Mouse (Mus musculus) embryo, embryonic 9.5 days (tissue): ENCODE measurements around the gene Kctd7.

Experiments used
- DNase-seq: peaks from one replicate; pipeline ENCODE4 v3.0.0-alpha.2; 2017; ENCODE audit errors: extremely low spot score

Gene Kctd7

DNA sequence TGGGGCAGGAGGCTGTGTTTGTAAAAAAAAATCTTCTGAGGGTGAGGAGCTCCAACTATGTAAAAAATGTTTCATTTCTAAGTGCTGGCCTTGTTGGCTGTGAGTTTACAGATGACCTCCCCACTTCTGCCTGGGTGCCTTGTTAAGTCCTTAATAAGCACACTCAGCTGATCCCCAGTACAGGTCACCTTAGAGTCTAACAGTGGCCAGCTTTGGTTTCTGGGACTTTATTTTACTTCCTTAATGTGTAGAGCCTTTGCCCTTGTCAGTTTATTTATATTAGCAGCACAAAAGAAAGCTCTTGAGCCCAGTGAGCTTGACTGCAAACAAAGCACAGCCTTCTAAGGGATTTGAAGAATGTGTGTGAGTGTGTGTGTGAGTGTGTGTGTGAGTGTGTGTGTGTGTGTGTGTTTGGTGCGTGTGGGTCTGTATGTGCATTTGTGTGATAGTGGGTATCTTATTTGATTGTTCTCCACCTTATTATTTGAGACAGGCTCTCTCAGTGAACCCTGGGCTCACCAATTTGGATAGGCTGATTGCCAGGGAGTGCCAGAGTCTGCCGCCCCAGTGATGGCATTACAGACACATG, 47.8 kb downstream of the Kctd7 start:
- no peak for DNase-seq

- DNase-seq, result no peak
Observed at GRCm38 (mm10) chr5:130193760-130194159, 49.1 kb downstream of the Kctd7 start.

- DNase-seq, result no peak
Observed at GRCm38 (mm10) chr5:130196307-130196706, 51.6 kb downstream of the Kctd7 start.

GRCm38 (mm10) chr5:130197454-130197853, 52.8 kb downstream of the Kctd7 start:
- no peak for DNase-seq

DNA sequence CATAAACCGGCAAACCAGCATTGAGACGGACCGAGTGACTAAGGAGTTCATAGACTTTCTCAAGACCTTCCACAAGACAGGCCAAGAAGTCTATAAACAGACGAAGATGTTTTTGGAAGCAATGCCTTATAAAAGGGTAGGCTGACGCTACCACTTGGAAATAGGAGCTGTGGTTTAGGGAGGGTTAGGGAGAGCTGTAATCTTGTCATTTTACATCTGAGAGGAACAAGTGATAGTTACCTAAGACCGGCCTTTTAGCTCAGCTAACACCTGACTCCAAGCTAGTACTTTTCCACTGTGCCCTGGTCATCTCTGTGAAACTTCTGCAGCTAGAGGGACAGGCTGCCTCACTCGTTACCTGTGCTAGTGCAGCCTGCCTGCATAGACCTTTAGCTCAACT, 53.3 kb downstream of the Kctd7 start:
- DNase-seq, result no peak

- DNase-seq, result no peak
Observed at GRCm38 (mm10) chr5:130200233-130201029, 55.8 kb downstream of the Kctd7 start.

- DNase-seq, result no peak
Observed at GRCm38 (mm10) chr5:130203948-130204347, 59.3 kb downstream of the Kctd7 start.

DNA sequence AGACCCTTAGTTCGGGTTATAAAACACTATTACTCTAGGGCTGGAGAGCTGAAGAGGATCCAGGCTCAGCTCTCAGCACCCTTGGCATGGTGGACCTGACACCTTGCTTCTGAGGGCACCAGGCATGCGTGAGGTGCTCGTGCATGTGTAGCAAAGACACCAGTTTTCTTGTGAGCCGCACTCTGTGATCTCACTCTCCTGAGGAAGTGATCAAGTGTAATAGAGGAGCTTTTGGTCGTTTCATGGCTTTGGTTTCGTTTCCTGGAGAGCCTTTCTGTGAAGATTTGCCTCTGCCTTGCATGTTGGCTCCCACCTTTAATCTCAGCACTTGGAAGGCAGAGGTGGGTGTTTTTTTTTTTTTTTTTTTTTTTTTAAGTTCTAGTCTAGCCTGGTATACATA, 59.9 kb downstream of the Kctd7 start:
- DNase-seq, result no peak
